Mouse (Mus musculus): ENCODE measurements at regions not wholly inside any gene's neighbourhood (a gene's known extent, or its start where the extent isn't known, plus 50 kb on each side); places are given as distances from the start of the nearest gene placed in this dataset.
"Not testable (repeated sequence)": the region's sequence is repeated elsewhere in the genome, so short reads cannot be mapped to it uniquely, and the experiment has no call there.

DNA sequence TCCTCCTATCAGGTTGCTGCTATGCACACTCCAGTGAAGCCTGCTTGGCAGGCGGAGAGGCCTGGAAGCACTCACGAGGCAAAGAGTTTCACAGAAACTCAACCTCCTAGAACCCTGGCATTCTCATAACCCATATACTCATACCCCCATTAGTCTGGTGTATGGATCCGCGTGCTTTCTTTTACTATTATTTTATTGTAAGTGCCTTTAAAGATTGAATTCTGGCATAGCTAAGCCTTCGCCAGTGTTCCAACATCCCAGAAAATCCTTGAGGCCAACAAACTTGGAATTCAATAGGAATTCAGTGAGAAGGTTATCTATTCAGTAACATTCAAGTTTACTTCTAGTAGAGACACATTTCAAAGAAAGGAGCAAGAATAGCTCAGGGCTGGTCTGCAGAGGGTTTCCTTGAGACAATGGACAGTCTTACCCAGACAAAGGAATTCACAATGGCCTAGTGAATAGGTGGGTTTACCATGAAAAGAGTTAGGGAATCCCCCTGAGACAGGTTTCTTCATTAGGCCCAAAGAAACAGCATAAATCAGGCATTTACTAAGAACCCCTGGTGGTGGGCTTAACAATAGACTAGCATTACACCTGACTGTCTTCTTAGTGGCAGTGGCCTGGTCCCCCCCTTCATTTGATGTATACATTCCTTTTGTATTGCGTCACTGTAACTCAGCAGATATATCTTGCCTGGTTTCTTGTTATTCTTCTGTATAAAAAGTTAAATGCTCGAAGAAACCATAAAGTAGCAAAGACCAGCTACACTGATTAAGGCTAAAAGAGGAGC is 80.8 kb upstream of the Gm15446 start:
- DNase-seq (ENCODE audit: low read depth, low spot score) = not testable (repeated sequence)

DNA sequence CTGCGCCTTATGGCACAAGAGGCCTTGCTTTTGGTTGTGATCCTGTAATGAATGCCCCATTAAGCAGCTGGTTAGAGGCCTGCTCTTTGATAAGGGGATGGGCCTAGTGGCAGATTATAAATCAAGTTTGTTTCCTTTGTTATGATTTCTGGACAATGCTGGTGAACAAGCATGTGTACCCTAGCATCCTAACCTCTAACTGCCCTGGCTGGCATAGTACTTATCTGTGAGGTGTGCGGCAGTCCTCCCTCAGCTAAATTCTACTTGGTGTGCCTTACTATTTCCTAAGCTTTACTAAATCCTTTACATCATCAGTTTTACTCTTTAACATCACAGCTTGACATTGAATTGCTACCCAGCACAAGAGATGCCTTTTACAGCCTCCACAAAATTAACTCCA is 79.0 kb upstream of the Gm15446 start:
- peak; percentile 9 for DNase-seq (ENCODE audit: low read depth, low spot score)

- DNase-seq (ENCODE audit: low read depth, low spot score) = no peak
Measured at GRCm38 (mm10) chr5:109844753-109845186, 78.4 kb upstream of the Gm15446 start.

DNA sequence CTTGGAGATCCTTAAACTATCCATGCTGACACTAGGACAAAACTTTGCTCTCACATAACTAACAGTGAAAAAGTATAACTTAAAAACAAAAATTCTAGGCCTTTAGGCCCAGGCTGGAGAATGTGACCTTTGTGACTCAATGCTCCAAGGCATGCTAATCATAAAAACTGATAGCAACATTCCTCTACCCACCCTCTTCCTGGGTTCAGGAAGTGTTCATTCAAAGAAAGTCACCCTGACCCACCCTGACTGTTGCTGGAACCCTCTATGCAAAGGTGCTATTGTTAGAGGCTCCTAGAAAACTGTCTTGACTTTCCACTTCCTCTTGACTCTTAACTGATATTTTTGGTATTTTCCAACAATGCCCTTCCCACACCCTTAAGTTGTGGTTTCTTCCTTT is 72.0 kb upstream of the Gm15446 start:
- not testable (repeated sequence) for DNase-seq (ENCODE audit: low read depth, low spot score)

- DNase-seq (ENCODE audit: low read depth, low spot score) = no peak
Measured at GRCm38 (mm10) chr5:109860402-109860801, 62.8 kb upstream of the Gm15446 start.

- not testable (repeated sequence) for DNase-seq (ENCODE audit: low read depth, low spot score)
Measured at GRCm38 (mm10) chr5:109864517-109864916, 58.7 kb upstream of the Gm15446 start.

- no peak for DNase-seq (ENCODE audit: low read depth, low spot score)
Measured at GRCm38 (mm10) chr5:109865628-109866027, 57.6 kb upstream of the Gm15446 start.

DNA sequence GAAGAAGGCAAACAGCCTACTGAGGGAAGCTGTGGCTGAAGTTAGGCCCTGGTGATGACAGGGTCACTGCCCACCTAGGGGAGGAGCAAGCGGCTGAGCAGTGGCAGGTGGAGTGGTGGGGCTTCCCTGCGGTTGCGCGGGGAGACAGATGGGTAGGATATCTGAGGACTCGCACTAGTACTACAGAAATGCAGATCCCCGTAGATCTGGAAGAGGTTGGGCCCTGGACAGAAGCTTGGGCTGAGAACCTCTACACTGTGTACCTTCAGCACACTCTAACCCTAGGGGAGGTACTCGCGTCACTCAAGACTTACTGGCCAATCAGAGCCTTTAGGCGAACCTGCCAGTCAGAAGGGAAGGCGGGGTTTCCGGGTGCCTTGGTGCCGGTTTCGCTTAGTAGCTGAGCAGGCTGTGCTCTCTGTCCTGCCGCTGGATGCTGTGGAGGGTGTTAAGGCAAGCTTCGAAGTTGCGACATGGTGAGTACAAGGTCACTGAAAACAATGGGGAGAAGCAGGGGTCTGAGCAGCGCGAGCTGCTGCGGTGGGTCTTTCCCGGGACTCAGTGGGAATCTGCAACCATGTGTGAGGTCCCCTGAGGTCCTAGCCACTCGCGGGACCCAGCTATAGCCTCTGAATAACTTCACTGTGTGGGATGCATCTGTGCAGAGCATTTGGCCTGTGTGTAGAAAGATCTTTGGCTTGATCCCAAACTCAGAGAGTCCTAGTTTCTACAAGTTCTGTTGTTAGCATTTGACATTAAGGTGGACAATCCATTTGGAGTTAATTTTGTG is 56.7 kb upstream of the Gm15446 start:
- DNase-seq (ENCODE audit: low read depth, low spot score) = peak; percentile 96

- peak; percentile 57 for DNase-seq (ENCODE audit: low read depth, low spot score)
Measured at GRCm38 (mm10) chr5:109867221-109867620, 56.0 kb upstream of the Gm15446 start.
